Mouse (Mus musculus): ENCODE results near the gene Ccdc175. TPM values are rescaled to one million over a fixed set of nuclear protein-coding genes. Genes with fewer than 3 reads are reported as not detected.

Gene Ccdc175
- polyA plus RNA-seq (2021), result not detected

GRCm38 (mm10) chr12:72184929-72185328 lies at the start of gene Ccdc175:
TSS of gene Ccdc175 (minus strand) at chr12:72185029.
- H3K27me3 ChIP-seq, result peaks cover 21% of the 10 kb centered on the region
- DNase-seq (ENCODE audit: low read depth, low spot score) (no peak), ATAC-seq (no peak)
- TF ChIP-seq CTCF (IDR thresholded peaks at IDR 0.05), result no peak
- ChIA-PET POLR2A (no interaction called here), CTCF (no interaction called here)
- in situ Hi-C loops (cut with MboI; ENCODE audit: low pct_unique_long_range_greater_than_20kb), result no loop called here

GRCm38 (mm10) chr12:72234151-72234550 lies 49.3 kb upstream of the Ccdc175 start:
- DNase-seq (ENCODE audit: low read depth, low spot score) (no peak), ATAC-seq (no peak)
- in situ Hi-C loops (cut with MboI; ENCODE audit: low pct_unique_long_range_greater_than_20kb), result no loop called here
- no peak for TF ChIP-seq CTCF (IDR thresholded peaks at IDR 0.05)
- ChIA-PET POLR2A (no interaction called here), CTCF (no interaction called here)
- peaks cover 4% of the 10 kb centered on the region for H3K27me3 ChIP-seq

- DNase-seq (ENCODE audit: low read depth, low spot score) (no peak), ATAC-seq (no peak)
- in situ Hi-C loops (cut with MboI; ENCODE audit: low pct_unique_long_range_greater_than_20kb), result no loop called here
- no peak for TF ChIP-seq CTCF (IDR thresholded peaks at IDR 0.05)
- CTCF ChIA-PET, result no interaction called here
- POLR2A ChIA-PET, result no interaction called here
- H3K27me3 ChIP-seq, result peaks cover 4% of the 10 kb centered on the region
Measured at GRCm38 (mm10) chr12:72232826-72233790, 48.3 kb upstream of the Ccdc175 start.

GRCm38 (mm10) chr12:72232176-72232575 lies 47.3 kb upstream of the Ccdc175 start:
- CTCF ChIA-PET, result no interaction called here
- H3K27me3 ChIP-seq, result peaks cover 4% of the 10 kb centered on the region
- no peak for DNase-seq (ENCODE audit: low read depth, low spot score)
- POLR2A ChIA-PET, result no interaction called here
- no peak for ATAC-seq
- in situ Hi-C loops (cut with MboI; ENCODE audit: low pct_unique_long_range_greater_than_20kb), result no loop called here
- no peak for TF ChIP-seq CTCF (IDR thresholded peaks at IDR 0.05)

- H3K27me3 ChIP-seq, result no peaks in the 10 kb centered on the region
- in situ Hi-C loops (cut with MboI; ENCODE audit: low pct_unique_long_range_greater_than_20kb), result no loop called here
- TF ChIP-seq CTCF (IDR thresholded peaks at IDR 0.05), result no peak
- no peak for ATAC-seq
- no peak for DNase-seq (ENCODE audit: low read depth, low spot score)
- CTCF ChIA-PET, result no interaction called here
- POLR2A ChIA-PET, result no interaction called here
Measured at GRCm38 (mm10) chr12:72229451-72230196, 44.8 kb upstream of the Ccdc175 start.

GRCm38 (mm10) chr12:72227731-72228130 lies 42.9 kb upstream of the Ccdc175 start:
- H3K27me3 ChIP-seq, result no peaks in the 10 kb centered on the region
- ATAC-seq, result no peak
- DNase-seq (ENCODE audit: low read depth, low spot score), result no peak
- no peak for TF ChIP-seq CTCF (IDR thresholded peaks at IDR 0.05)
- ChIA-PET CTCF (interaction anchor here (1.2 kb wide), 1 partner anchor 15 kb away, joined by 3 read pairs; no protein-coding TSS in a partner anchor), POLR2A (no interaction called here)
- in situ Hi-C loops (cut with MboI; ENCODE audit: low pct_unique_long_range_greater_than_20kb), result no loop called here

- no peak for DNase-seq (ENCODE audit: low read depth, low spot score)
- CTCF ChIA-PET, result no interaction called here
- POLR2A ChIA-PET, result interaction anchor here (0.9 kb wide), 1 partner anchor 32 kb away, joined by 3 read pairs; no protein-coding TSS in a partner anchor
- H3K27me3 ChIP-seq, result no peaks in the 10 kb centered on the region
- TF ChIP-seq CTCF (IDR thresholded peaks at IDR 0.05), result no peak
- ATAC-seq, result no peak
- in situ Hi-C loops (cut with MboI; ENCODE audit: low pct_unique_long_range_greater_than_20kb), result no loop called here
Measured at GRCm38 (mm10) chr12:72225371-72225770, 40.5 kb upstream of the Ccdc175 start.

GRCm38 (mm10) chr12:72223557-72224102 lies 38.8 kb upstream of the Ccdc175 start:
- DNase-seq (ENCODE audit: low read depth, low spot score), result no peak
- ATAC-seq, result no peak
- ChIA-PET CTCF (no interaction called here), POLR2A (no interaction called here)
- H3K27me3 ChIP-seq, result no peaks in the 10 kb centered on the region
- in situ Hi-C loops (cut with MboI; ENCODE audit: low pct_unique_long_range_greater_than_20kb), result no loop called here
- TF ChIP-seq CTCF (IDR thresholded peaks at IDR 0.05), result no peak

GRCm38 (mm10) chr12:72213554-72213953 lies 28.7 kb upstream of the Ccdc175 start:
- CTCF ChIA-PET, result no interaction called here
- in situ Hi-C loops (cut with MboI; ENCODE audit: low pct_unique_long_range_greater_than_20kb), result no loop called here
- ATAC-seq (no peak), DNase-seq (ENCODE audit: low read depth, low spot score) (no peak)
- H3K27me3 ChIP-seq, result no peaks in the 10 kb centered on the region
- no peak for TF ChIP-seq CTCF (IDR thresholded peaks at IDR 0.05)
- POLR2A ChIA-PET, result no interaction called here

- DNase-seq (ENCODE audit: low read depth, low spot score) (no peak), ATAC-seq (no peak)
- ChIA-PET CTCF (no interaction called here), POLR2A (interaction anchor here (0.6 kb wide), 1 partner anchor 191 kb away, joined by 4 read pairs; no protein-coding TSS in a partner anchor)
- no peak for TF ChIP-seq CTCF (IDR thresholded peaks at IDR 0.05)
- H3K27me3 ChIP-seq, result no peaks in the 10 kb centered on the region
- in situ Hi-C loops (cut with MboI; ENCODE audit: low pct_unique_long_range_greater_than_20kb), result no loop called here
Measured at GRCm38 (mm10) chr12:72200828-72201227, 16.0 kb upstream of the Ccdc175 start.
